8 mouse cellular contexts compared by ENCODE assay signal in the genomic region with DNA sequence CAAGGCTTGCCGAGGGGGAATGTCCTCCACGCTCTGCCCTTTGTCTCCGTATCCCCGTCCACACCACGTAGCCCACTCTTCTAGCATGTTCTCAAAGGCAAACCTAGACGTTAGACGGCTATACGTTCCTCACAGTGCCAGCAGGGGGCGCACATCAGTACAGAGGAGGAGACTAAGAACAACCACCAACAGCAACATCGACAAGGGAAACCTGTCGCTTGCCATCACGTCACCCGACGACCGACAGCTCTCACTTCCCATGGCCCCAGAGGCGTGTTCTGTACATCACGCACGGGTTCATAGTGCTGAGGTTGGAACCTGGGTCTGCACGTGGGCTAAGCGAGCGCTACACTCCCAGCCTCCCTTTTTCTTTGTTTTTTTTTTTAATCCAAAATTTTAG.
DNase-seq lines count a peak whose midpoint lies in the region; ATAC-seq and TF ChIP-seq lines count a peak whose summit lies in the region.

No protein-coding gene starts in this region.

- H3K4me3 ChIP-seq in heart, adult 2 months = no peak overlapping the region
- no peak overlapping the region for H3K4me3 ChIP-seq in spleen, adult 2 months (ENCODE audit: extremely low read depth, insufficient read depth, insufficient read length)
- H3K4me3 ChIP-seq in embryonic facial prominence, embryonic 10.5 days = no peak overlapping the region
- H3K4me3 ChIP-seq in forebrain, embryonic 13.5 days = no peak overlapping the region

- TF ChIP-seq POLR2A in heart, adult 2 months (IDR thresholded peaks at IDR 0.05; ENCODE audit: insufficient read depth, low read depth, low read length) = no peak
- no peak for TF ChIP-seq POLR2A in spleen, adult 2 months (IDR thresholded peaks at IDR 0.05; ENCODE audit: low read depth, low read length)

- H3K36me3 ChIP-seq in heart, adult 2 months (ENCODE audit: control insufficient read depth, insufficient read depth, low read length) = no peaks in the 10 kb centered on the region
- H3K36me3 ChIP-seq in spleen, adult 2 months (ENCODE audit: control insufficient read depth, insufficient read depth, low read length) = no peaks in the 10 kb centered on the region
- H3K36me3 ChIP-seq in embryonic facial prominence, embryonic 10.5 days (replicated peaks) = no peaks in the 10 kb centered on the region
- H3K36me3 ChIP-seq in forebrain, embryonic 13.5 days (ENCODE audit: poor library complexity, severe bottlenecking) = no peaks in the 10 kb centered on the region

- H3K27me3 ChIP-seq in heart, adult 2 months (ENCODE audit: control insufficient read depth, insufficient read depth, low read length) = no peaks in the 10 kb centered on the region
- H3K27me3 ChIP-seq in spleen, adult 2 months (ENCODE audit: control insufficient read depth, insufficient read depth, low read length) = no peaks in the 10 kb centered on the region
- no peaks in the 10 kb centered on the region for H3K27me3 ChIP-seq in embryonic facial prominence, embryonic 10.5 days (replicated peaks; ENCODE audit: low read depth, poor library complexity, severe bottlenecking)
- H3K27me3 ChIP-seq in forebrain, embryonic 13.5 days = no peaks in the 10 kb centered on the region

- TF ChIP-seq CTCF in heart, adult 2 months (IDR thresholded peaks at IDR 0.05) = peak; percentile 61
- TF ChIP-seq CTCF in spleen, adult 2 months (IDR thresholded peaks at IDR 0.05; ENCODE audit: extremely low read depth, insufficient read depth, insufficient read length, insufficient replicate concordance) = peak; percentile 33; the same call in 1 of the 2 replicates

- H3K9ac ChIP-seq in heart, adult 2 months (ENCODE audit: low read depth, low read length) = no peak overlapping the region
- H3K9ac ChIP-seq in forebrain, embryonic 13.5 days = no peak overlapping the region

- no peaks in the 10 kb centered on the region for H3K79me2 ChIP-seq in heart, adult 2 months (replicated peaks; ENCODE audit: control insufficient read depth, insufficient read depth, low read length)

- no peak for TF ChIP-seq EP300 in heart, adult 2 months (IDR thresholded peaks at IDR 0.05; ENCODE audit: insufficient read depth, low read depth, low read length)

- 55% methylated on average over 21 of the region's 21 CpGs for WGBS in heart, adult 2 months
- 75% methylated on average over 21 of the region's 21 CpGs for WGBS in spleen, adult 2 months
- WGBS in embryonic facial prominence, embryonic 10.5 days = 68% methylated on average over 21 of the region's 21 CpGs
- 68% methylated on average over 21 of the region's 21 CpGs for WGBS in forebrain, embryonic 13.5 days

- H3K9me3 ChIP-seq in embryonic facial prominence, embryonic 10.5 days = no peaks in the 10 kb centered on the region
- no peaks in the 10 kb centered on the region for H3K9me3 ChIP-seq in forebrain, embryonic 13.5 days (replicated peaks)

- no peak for ATAC-seq in forebrain, embryonic 13.5 days

- no peak overlapping the region for H3K4me2 ChIP-seq in forebrain, embryonic 13.5 days

- intact Hi-C loops in heart, adult 2 months (cut with DNase I) = no loop called here

- H3K4me1 ChIP-seq in heart, adult 2 months (ENCODE audit: control insufficient read depth, insufficient read depth, low read length) = 0 out of 2 replicates have a peak, but pooled peaks cover 1% of the 10 kb centered on the region
- no peaks in the 10 kb centered on the region; the same call in 1 of the 2 replicates for H3K4me1 ChIP-seq in spleen, adult 2 months (ENCODE audit: control insufficient read depth, insufficient read depth, insufficient read length)
- peaks cover 15% of the 10 kb centered on the region for H3K4me1 ChIP-seq in embryonic facial prominence, embryonic 10.5 days
- H3K4me1 ChIP-seq in forebrain, embryonic 13.5 days = peaks cover 15% of the 10 kb centered on the region

- no peak for DNase-seq in heart, adult 2 months
- DNase-seq in heart, adult 8-10 months (ENCODE audit: low spot score) = no peak
- peak in 1 of 2 experiments; percentile 17 for DNase-seq in spleen, adult 2 months (ENCODE audit: low read depth in 1 of 2, low spot score in 2 of 2)
- no peak for DNase-seq in spleen, postnatal 36 days (ENCODE audit: low spot score in 2 of 2)
- peak; percentile 46 for DNase-seq in embryonic facial prominence, embryonic 10.5 days (ENCODE audit: low spot score)
- peak; percentile 50 for DNase-seq in thymus, postnatal 14 days
- DNase-seq in layer of hippocampus, adult 8-10 months (ENCODE audit: low spot score in 2 of 2) = no peak

- H3K27ac ChIP-seq in heart, adult 2 months = no peak overlapping the region
- H3K27ac ChIP-seq in spleen, adult 2 months (ENCODE audit: insufficient read depth, low read length) = no peak overlapping the region
- H3K27ac ChIP-seq in embryonic facial prominence, embryonic 10.5 days (replicated peaks) = no peak overlapping the region
- no peak overlapping the region for H3K27ac ChIP-seq in forebrain, embryonic 13.5 days

Comparison
In these comparisons a context has a peak if more than half of its experiments do, and no peak if none do; other contexts are left out.
1. DNase-seq: peak in embryonic facial prominence, embryonic 10.5 days (single experiment) and thymus, postnatal 14 days (single experiment); none in heart, adult 2 months (0 of 2), heart, adult 8-10 months (single experiment), spleen, postnatal 36 days (0 of 2) and layer of hippocampus, adult 8-10 months (0 of 2).